Comparison of ENCODE assay signal across 9 mouse cellular contexts in the genomic region with DNA sequence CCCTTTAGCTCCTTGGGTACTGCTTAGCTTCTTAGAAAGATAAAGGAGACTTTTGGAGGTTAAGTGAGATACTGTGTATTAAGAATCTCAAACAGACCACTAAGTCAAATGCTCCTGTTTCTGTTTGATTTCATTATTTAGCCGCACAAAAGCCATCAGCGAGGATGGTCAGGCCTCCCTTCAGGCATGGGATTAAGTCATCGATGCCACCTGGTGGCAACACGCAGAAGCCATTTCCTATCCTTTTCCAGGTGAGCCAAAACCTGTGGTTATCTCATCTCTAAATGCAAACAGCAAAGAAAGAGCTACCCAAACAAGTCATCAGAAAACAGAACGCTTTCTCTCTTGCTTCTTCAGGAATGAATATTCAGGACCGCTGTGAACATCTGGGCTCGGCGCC.
DNase-seq lines count a peak whose midpoint lies in the region; ATAC-seq lines count a peak whose summit lies in the region.
"Had no signal": no experiment of that assay in that cellular context is flagged by ENCODE, and none has a peak within 500 bp of the region (broad histone marks: within the 10 kb centered on the region; RNA-seq: fewer than 3 reads in every experiment).

No protein-coding gene starts in this region.

- intact Hi-C loops in left cerebral cortex, postnatal 14 days (cut with DNase I) = loop anchor here (5.0 kb wide), 1 partner anchor 863 kb away; a partner anchor contains a TSS

- no peak for ATAC-seq in megakaryocyte-erythroid progenitor cell, adult 5-6 weeks (replicated peaks; ENCODE audit: low FRiP score, low TSS enrichment, poor library complexity, severe bottlenecking)

- DNase-seq in cerebellum, adult 8-10 months = peak; percentile 0
- DNase-seq in cerebellum, adult 11 months = no peak
- peak; percentile 3 for DNase-seq in kidney, adult 18-20 months
- DNase-seq in kidney, postnatal 25 days = no peak
- DNase-seq in Muller cell, postnatal 12 days (ENCODE audit: inconsistent ontology term) = peak; percentile 2
- peak; percentile 4 to 44 for DNase-seq in left cerebral cortex, postnatal 14 days (ENCODE audit: low spot score in 2 of 2)
- no peak for DNase-seq in spleen, adult 12 weeks (ENCODE audit: low spot score)
- DNase-seq: lung, postnatal 36 days had no signal

Comparison
In these comparisons a context has a peak if more than half of its experiments do, and no peak if none do; other contexts are left out.
1. DNase-seq: peak in cerebellum, adult 8-10 months (single experiment), kidney, adult 18-20 months (single experiment), Muller cell, postnatal 12 days (single experiment) and left cerebral cortex, postnatal 14 days (2 of 2); none in cerebellum, adult 11 months (single experiment), kidney, postnatal 25 days (0 of 2) and spleen, adult 12 weeks (single experiment).